Mouse (Mus musculus) layer of hippocampus, postnatal 14 days (tissue): ENCODE measurements around the gene Fam222b. TPM values are rescaled to one million over a fixed set of nuclear protein-coding genes. Genes with fewer than 3 reads are reported as not detected.
A peak's percentile ranks its signal among the peaks of the same experiment; 100 is the strongest.
"Not testable (repeated sequence)": the region's sequence is repeated elsewhere in the genome, so short reads cannot be mapped to it uniquely, and the experiment has no call there.

Source experiments
- DNase-seq, 2 experiments: peaks; one replicate each; pipeline ENCODE4 v3.0.0; 2021 to 2022; ENCODE audit warnings: low spot score in 2 of 2, mixed read lengths in 1 of 2
- total RNA-seq, 2 experiments: library from RNA; stranded (reverse); gene quantifications; 2 replicates each; pipeline ENCODE4 v1.2.3; 2021

The Fam222b gene
- total RNA-seq, 2 experiments from 2014 or later = 26.7 to 30.7 TPM

DNA sequence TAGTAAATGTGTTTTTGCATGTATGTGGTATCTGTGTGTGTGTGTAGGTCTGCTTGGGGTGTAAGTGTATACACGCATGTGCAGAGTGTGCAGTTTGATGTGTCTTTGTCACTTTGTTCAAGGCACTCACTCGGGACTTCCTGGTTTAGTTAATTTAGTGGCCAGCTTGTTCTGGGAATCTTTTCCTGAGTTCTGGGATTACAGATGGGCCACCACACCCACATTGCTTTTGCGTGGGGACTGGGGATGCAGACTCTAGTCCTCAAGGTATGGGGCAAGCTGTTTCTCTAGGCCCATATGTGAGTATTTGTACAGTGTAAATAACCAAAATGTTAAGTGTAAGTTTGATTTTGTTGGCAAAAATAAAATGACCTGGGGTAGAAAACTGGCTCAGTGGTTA lies 39.9 kb downstream of the Fam222b start:
- DNase-seq = peak in 1 of 2 experiments; percentile 65

GRCm38 (mm10) chr11:78135314-78135713 lies 40.9 kb downstream of the Fam222b start:
- DNase-seq = not testable (repeated sequence)

- DNase-seq = no peak
Measured at GRCm38 (mm10) chr11:78136132-78136531, 41.7 kb downstream of the Fam222b start.

DNA sequence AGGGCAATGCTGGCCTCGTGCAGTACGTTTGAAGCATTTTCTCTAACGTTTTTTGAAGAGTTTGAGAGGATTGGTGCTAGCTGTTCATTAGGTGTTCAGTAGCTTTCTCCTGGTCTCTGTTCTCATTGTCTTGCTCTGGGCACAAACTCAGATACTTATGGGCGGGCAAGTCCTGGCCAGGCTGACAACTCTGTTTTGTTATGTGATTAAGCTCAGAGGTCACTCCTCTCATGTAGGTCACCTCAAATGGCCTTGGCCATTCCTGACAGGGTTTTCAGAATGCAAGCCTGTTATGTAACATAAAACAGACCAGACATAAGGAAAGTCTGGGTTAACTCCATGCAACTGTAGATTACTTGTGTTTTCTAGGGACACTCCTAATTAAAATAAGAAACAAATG lies 43.1 kb downstream of the Fam222b start:
- no peak for DNase-seq

DNA sequence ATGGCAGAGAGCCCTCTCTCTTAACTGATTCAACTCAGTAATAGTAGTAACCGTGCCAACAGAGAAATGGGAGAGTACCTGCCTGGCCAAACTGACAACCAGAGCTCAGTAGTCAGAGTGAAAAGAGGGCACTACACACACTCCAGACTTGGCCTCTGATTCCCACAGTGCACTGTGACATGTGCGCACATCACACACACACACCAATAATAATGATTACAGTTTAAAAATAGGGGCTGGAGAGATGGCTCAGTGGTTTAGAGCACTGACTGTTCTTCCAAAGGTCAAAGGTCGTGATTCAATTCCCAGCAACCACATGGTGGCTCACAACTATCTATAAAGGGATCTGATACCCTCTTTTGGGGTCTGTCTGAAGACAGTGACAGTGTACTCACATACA lies 43.6 kb downstream of the Fam222b start:
- no peak for DNase-seq

GRCm38 (mm10) chr11:78140665-78141064 lies 46.2 kb downstream of the Fam222b start:
- no peak for DNase-seq

DNA sequence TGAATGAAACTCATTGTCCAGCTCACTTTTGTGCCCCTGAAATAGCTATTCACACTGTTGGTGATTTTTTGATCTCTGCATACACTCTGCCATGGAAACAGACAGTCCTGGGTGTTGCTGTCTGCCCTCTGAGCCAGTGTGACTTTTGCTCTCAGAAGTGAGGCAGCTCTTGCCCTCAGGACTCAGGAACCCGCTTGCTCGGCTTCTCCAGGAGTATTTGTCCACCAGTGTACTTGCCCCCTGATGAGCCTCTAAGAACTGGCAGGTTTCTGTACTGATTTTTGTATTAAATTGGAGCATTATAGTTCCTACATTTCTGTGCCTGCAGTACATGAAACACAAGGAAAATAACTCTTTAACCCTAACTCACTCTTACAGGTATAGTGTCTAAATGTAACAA lies 49.1 kb downstream of the Fam222b start:
- DNase-seq = no peak

GRCm38 (mm10) chr11:78146168-78146567 lies 51.7 kb downstream of the Fam222b start:
- no peak for DNase-seq

- no peak for DNase-seq
Measured at GRCm38 (mm10) chr11:78146707-78147543, 52.5 kb downstream of the Fam222b start.

GRCm38 (mm10) chr11:78151161-78151560 lies 56.7 kb downstream of the Fam222b start:
- DNase-seq = no peak

GRCm38 (mm10) chr11:78152299-78153231 lies 58.1 kb downstream of the Fam222b start:
- peak; percentile 83 to 95 for DNase-seq

DNA sequence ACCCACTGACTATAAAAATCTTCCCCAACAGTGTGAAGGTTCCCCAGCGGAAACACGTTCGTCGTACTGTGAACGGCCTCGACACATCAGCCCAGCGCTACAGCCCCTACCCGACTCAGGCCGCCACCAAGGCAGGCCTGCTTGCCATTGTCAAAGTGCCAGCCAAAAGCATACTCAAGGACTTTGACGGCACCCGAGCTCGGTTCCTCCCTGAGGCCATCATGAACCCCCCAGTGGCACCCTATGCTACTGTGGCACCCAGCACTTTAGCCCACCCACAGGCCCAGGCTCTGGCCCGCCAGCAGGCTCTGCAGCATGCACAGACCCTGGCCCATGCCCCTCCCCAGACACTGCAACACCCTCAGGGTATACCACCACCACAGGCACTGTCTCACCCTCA lies 59.3 kb downstream of the Fam222b start:
- no peak for DNase-seq

- no peak for DNase-seq
Measured at GRCm38 (mm10) chr11:78155674-78156073, 61.2 kb downstream of the Fam222b start.

DNA sequence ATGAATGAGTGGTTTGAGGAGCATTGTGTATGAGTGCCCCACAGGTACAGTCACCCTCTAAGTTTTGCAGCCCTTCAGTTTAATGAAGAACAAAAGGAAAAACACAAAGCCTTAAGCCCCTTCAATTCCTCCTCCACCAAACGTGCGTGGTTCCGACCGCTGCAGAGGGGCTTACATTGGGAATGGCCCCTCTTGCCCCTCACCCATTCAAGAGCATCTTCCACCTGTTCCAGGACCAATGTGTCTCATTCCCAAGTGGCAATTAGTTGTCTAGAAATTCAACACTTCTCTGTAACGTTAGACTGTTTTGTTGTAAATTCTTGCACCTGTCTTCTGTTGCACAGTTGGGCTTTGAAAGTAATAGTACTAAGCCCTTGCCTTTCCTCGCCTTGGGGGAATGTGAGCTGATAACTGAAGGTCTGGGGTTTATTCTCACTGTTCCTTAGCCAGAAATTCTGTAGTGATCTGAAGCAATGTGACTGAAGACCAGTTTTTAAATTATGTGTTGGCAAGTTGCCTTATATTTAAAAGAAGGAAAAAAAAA lies 61.8 kb downstream of the Fam222b start:
- no peak for DNase-seq

- peak; percentile 81 to 88 for DNase-seq
Measured at GRCm38 (mm10) chr11:78159096-78159495, 64.6 kb downstream of the Fam222b start.

GRCm38 (mm10) chr11:78159557-78159956 lies 65.1 kb downstream of the Fam222b start:
- no peak for DNase-seq

- no peak for DNase-seq
Measured at GRCm38 (mm10) chr11:78160171-78160570, 65.7 kb downstream of the Fam222b start.

DNA sequence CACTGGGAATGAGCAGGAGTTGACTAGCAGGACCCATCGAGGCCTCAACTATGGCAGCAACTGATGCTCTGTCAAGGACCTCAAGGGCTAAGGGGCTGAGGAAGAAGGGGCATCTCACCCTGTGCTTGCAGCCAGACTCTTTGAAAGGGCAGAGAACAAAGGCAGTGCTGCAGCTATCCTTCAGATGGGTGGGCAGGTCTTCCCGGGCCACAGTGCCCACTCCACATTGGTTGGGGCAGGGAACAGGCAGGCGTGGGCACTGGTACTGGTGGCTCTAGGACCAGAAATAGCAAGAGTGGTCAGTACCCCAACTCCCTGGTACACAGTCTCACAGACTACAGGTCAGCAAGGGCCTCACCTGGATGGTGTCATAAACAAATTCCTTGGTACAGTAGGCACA lies 66.2 kb downstream of the Fam222b start:
- no peak for DNase-seq

GRCm38 (mm10) chr11:78161169-78161568 lies 66.7 kb downstream of the Fam222b start:
- DNase-seq = no peak

DNA sequence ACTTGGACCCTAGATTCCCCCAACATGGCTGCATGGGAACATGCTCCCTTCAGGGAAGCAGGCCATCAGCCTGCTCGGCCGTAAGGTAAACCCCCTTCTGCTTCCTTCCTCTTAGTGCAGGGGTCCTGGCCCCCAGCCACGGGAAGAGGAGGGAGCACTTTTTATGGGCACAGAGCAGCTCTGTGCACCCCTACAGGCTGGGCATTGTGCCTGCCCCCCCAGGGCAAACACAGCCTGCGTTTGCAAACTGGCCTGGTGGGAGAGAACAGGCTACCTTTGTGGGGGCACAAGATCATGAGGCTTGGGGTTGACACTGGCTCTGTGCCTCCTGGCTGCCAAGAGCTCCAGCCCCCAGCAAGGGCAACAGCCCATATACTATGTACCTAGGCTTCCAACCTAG lies 67.5 kb downstream of the Fam222b start:
- peak in 1 of 2 experiments; percentile 69 for DNase-seq

- DNase-seq = peak in 1 of 2 experiments; percentile 82
Measured at GRCm38 (mm10) chr11:78162504-78162903, 68.0 kb downstream of the Fam222b start.

GRCm38 (mm10) chr11:78163045-78163444 lies 68.6 kb downstream of the Fam222b start:
- DNase-seq = no peak
